Mouse (Mus musculus) cerebellum, adult 2 months (tissue): ENCODE measurements around the gene Gstm4.
"Not testable (repeated sequence)": the region's sequence is repeated elsewhere in the genome, so short reads cannot be mapped to it uniquely, and the experiment has no call there.

Source experiments
- CTCF ChIP-seq: fragments of 200-500 bp; IDR thresholded peaks from 2 replicates; pipeline ENCODE4 v1.5.1; 2011; ENCODE audit warnings: low read depth, mild to moderate bottlenecking, control low read depth, low read length, moderate library complexity, borderline replicate concordance; ENCODE audit not compliant: insufficient read depth
- POLR2A ChIP-seq: fragments of 200-500 bp; IDR thresholded peaks from 2 replicates; pipeline ENCODE4 v1.6.1; 2011; ENCODE audit warnings: low read length, control low read depth, borderline replicate concordance; ENCODE audit not compliant: insufficient read depth

DNA sequence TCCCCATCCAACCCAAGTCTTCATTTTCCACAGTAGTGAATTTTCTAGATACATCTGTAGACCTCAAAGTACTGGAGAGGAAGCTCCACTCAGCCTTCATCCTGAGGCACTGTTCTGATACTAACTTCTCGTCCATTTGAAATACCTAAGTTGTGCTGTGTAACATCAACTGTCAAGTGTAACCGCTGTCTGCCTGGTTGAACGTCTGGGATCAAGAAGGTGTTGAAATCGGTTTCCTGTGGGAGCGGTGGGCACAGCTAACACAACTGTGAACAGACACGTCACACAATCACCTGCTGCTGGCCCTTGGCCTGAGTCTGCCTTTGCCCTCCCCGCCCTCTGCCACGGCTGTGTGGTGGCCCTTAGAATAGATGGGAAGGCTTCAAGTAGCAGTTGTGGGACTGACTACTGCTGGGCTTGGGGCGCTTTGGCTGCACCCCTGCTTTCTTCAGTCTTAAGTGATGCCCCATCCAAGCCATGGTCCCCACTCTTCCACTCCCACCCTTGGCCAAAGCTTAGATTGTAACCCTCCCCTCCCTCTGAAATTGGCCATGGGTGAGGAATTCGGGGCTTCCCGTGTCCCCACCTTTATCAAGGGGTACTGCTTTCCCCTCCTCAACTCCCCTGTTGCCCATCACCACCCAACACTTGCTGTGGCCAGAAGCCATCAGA, 24.2 kb downstream of the Gstm4 start:
- TF ChIP-seq POLR2A, CTCF: not testable (repeated sequence)
